Mouse (Mus musculus) stomach, postnatal 0 days (tissue): ENCODE measurements around the gene Gm13283.

Source experiments
- CTCF ChIP-seq: IDR thresholded peaks from 2 replicates; pipeline ENCODE4 v1.5.1; 2016; ENCODE audit warnings: antibody characterized with exemption, low read depth, mild to moderate bottlenecking, moderate library complexity
- EP300 ChIP-seq: optimal IDR thresholded peaks from 2 replicates; pipeline ENCODE3; 2016; ENCODE audit warnings: antibody characterized with exemption

DNA sequence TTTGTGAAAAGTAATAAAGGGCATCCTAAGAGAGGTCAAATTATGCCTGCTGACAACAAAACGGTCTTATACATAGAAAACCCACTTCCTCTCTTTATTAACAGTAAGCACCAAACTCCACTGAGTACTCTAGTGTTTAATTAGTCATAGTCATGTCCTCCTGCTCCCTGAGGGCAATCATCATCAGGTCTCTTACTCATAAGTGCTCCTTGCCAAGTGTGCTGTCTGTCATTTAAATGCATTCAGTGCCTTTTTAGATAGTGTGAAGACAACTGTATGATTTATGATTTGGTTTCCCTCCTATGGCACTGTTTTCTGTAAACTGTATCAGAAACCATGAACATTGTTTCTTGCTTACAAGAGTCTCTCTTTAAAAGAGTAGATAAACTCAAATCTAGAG is 45.6 kb upstream of the Gm13283 start:
- TF ChIP-seq CTCF (no peak), EP300 (no peak)
